Mouse (Mus musculus): Measurements from ENCODE around the gene Snx19.

Snx19 gene

GRCm38 (mm10) chr9:30426882-30427632 lies at the start of gene Snx19:
TSS of gene Snx19 (plus strand) at chr9:30427108.
- peak; percentile 97 for DNase-seq

GRCm38 (mm10) chr9:30400771-30401170 lies 26.1 kb upstream of the Snx19 start:
- no peak for DNase-seq

GRCm38 (mm10) chr9:30422940-30423339 lies 4.0 kb upstream of the Snx19 start:
- DNase-seq = peak; percentile 68 to 73

- no peak for DNase-seq
These were observed 1.7 kb upstream of the Snx19 start for GRCm38 (mm10) chr9:30425178-30425577.

GRCm38 (mm10) chr9:30428231-30428630 lies 1.3 kb downstream of the Snx19 start:
- DNase-seq = no peak

GRCm38 (mm10) chr9:30430447-30430846 lies 3.5 kb downstream of the Snx19 start:
- DNase-seq = no peak

GRCm38 (mm10) chr9:30431909-30432308 lies 5.0 kb downstream of the Snx19 start:
- DNase-seq = no peak

GRCm38 (mm10) chr9:30433914-30434313 lies 7.0 kb downstream of the Snx19 start:
- DNase-seq = no peak

- DNase-seq = no peak
These were observed 9.1 kb downstream of the Snx19 start for GRCm38 (mm10) chr9:30435902-30436585.

GRCm38 (mm10) chr9:30438505-30438904 lies 11.6 kb downstream of the Snx19 start:
- peak; percentile 54 to 61 for DNase-seq

GRCm38 (mm10) chr9:30441761-30442160 lies 14.9 kb downstream of the Snx19 start:
- no peak for DNase-seq

- peak; percentile 61 to 77 for DNase-seq
These were observed 18.6 kb downstream of the Snx19 start for GRCm38 (mm10) chr9:30445232-30446085.

- no peak for DNase-seq
These were observed 19.2 kb downstream of the Snx19 start for GRCm38 (mm10) chr9:30446126-30446525.

GRCm38 (mm10) chr9:30448459-30448858 lies 21.6 kb downstream of the Snx19 start:
- DNase-seq = peak in 1 of 2 experiments; percentile 24

GRCm38 (mm10) chr9:30449862-30450261 lies 23.0 kb downstream of the Snx19 start:
- no peak for DNase-seq

- peak; percentile 44 to 58 for DNase-seq
These were observed 23.9 kb downstream of the Snx19 start for GRCm38 (mm10) chr9:30450834-30451233.

GRCm38 (mm10) chr9:30454527-30454926 lies 27.6 kb downstream of the Snx19 start:
- DNase-seq = no peak

- DNase-seq = no peak
These were observed 29.3 kb downstream of the Snx19 start for GRCm38 (mm10) chr9:30456250-30456649.

GRCm38 (mm10) chr9:30460501-30460900 lies 33.6 kb downstream of the Snx19 start:
- DNase-seq = no peak

GRCm38 (mm10) chr9:30464661-30465060 lies 37.8 kb downstream of the Snx19 start:
- peak in 1 of 2 experiments; percentile 17 for DNase-seq

GRCm38 (mm10) chr9:30480043-30480442 lies 53.1 kb downstream of the Snx19 start:
- no peak for DNase-seq

- DNase-seq = peak; percentile 96
These were observed 53.6 kb downstream of the Snx19 start for GRCm38 (mm10) chr9:30480464-30480863.

- DNase-seq = no peak
These were observed 55.2 kb downstream of the Snx19 start for GRCm38 (mm10) chr9:30482116-30482515.

All from kidney, postnatal 4 days (tissue).